Mouse (Mus musculus) kidney, embryonic 16.5 days (tissue): ENCODE measurements around the gene Hnrnpab. TPM values are rescaled to one million over a fixed set of nuclear protein-coding genes. Genes with fewer than 3 reads are reported as not detected.

Experiments used
- ATAC-seq: fragments of 200-750 bp; cut with Nextera tagmentation; 2 replicates; pipeline ENCODE4 v1.8.0; 2017; ENCODE audit warnings: moderate TSS enrichment; ENCODE audit not compliant: low FRiP score, low TSS enrichment
- H3K27ac ChIP-seq: fragments of 300-500 bp; sonication (generic); 2 replicates; pipeline ENCODE4 v1.5.1; 2014; ENCODE audit warnings: low read length
- H3K27me3 ChIP-seq: fragments of 300-500 bp; sonication (generic); 2 replicates; pipeline ENCODE4 v1.6.1; 2014; ENCODE audit warnings: low read length, control low read depth, mixed read lengths; ENCODE audit not compliant: insufficient read depth
- H3K36me3 ChIP-seq: fragments of 300-500 bp; sonication (generic); 2 replicates; pipeline ENCODE4 v1.6.1; 2014; ENCODE audit warnings: low read length, control low read depth, mixed read lengths; ENCODE audit not compliant: insufficient read depth
- H3K4me1 ChIP-seq: fragments of 300-500 bp; sonication (generic); 2 replicates; pipeline ENCODE4 v1.6.1; 2014; ENCODE audit warnings: low read length, control low read depth, mixed read lengths; ENCODE audit not compliant: insufficient read depth
- H3K4me2 ChIP-seq: fragments of 300-500 bp; sonication (generic); replicated peaks from 2 replicates; pipeline ENCODE4 v1.6.1; 2014; ENCODE audit warnings: low read depth, low read length
- H3K4me3 ChIP-seq: fragments of 300-500 bp; sonication (generic); 2 replicates; pipeline ENCODE4 v1.5.1; 2014; ENCODE audit warnings: mild to moderate bottlenecking, low read length
- H3K9ac ChIP-seq: fragments of 300-500 bp; sonication (generic); replicated peaks from 2 replicates; pipeline ENCODE4 v1.6.1; 2014; ENCODE audit warnings: low read length
- H3K9me3 ChIP-seq: fragments of 300-500 bp; sonication (generic); 2 replicates; pipeline ENCODE4 v1.6.1; 2016; ENCODE audit warnings: low read length, control low read depth
- WGBS: fragments of 180-500 bp; shearing (Covaris S2); extraction: QIAGEN DNeasy Blood & Tissue Kit; methylation state at CpG from one replicate; pipeline ENCODE4 v1.1.7; 2014; 5-methylcytosine and 5-hydroxymethylcytosine counted together
- polyA plus RNA-seq: library from polyadenylated mRNA; unstranded; fragments of >200 nt; fragmentation: Nextera tagmentation; extraction: Ambion mirVana; gene quantifications from 2 replicates; pipeline ENCODE4 v1.2.1, GENCODE M21; 2015

Hnrnpab gene
- 343 and 374 TPM in 2 replicates for polyA plus RNA-seq

DNA sequence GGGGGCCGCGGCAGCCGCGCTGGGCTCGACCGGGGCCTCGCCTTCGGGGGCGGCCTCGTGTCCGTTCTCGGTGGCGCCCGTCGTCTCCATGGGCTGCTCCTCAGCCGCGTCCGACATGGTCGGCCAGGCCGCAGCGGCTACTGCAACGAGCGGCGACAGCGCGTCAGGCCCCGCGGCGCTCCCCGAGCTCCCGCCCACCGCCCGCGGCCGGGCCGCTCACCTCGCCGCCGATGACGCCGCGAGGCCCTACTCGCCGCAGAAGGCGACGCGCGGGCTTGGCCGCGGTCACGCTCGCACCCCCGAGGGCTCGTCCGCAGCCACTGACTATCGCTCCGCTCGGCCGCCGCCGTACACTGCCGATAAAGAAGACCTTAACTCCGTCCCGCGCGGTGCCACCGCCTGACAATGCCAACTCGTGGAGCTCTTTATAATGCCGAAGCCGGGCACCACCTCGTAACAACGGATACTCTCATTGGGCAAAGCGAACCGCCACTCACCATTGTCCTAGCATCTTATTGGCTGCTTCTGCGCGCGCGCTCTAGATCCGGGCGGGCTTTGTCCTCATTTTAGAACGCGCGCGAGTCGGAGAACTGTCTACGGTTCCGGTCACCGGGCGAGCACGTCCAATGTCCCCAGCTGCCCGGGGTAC lies at the start of gene Hnrnpab:
Gene Hnrnpab (minus strand): TSS at position 401 of the 649 bp plus-strand sequence.
- Histone ChIP-seq H3K36me3 (peaks cover 36% of the 10 kb centered on the region), H3K4me1 (peaks cover 39% of the 10 kb centered on the region), H3K9ac (peak within 1 kb of the TSS; percentile 100), H3K9me3 (no peaks in the 10 kb centered on the region), H3K4me2 (peak within 1 kb of the TSS; percentile 93), H3K27ac (peak within 1 kb of the TSS; percentile 96), H3K4me3 (peak within 1 kb of the TSS; percentile 96), H3K27me3 (no peaks in the 10 kb centered on the region)
- ATAC-seq = peak; percentile 94
- under 1% methylated on average over 91 of the region's 91 CpGs for WGBS

DNA sequence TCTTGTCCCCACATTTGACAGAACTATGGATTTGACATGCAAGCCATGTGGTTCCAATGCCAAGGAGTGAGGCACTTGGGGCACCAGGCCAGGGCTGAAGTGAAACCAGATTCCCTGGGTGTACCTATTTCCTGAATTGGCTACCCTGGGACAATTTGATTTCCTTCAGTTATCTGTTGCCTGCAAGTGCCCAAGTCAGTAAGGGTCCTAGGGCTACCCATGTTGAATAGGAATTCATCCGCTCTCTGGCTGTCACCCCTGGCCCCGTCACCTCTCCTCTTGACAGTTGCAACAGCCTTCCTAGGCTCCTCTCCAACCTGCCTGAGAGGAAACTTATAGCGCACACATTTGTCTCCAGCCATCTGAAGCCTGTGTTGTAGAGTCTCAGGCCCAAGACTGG lies 48.2 kb upstream of the Hnrnpab start:
- Histone ChIP-seq H3K4me3 (no peak overlapping the region), H3K9ac (no peak overlapping the region), H3K36me3 (no peaks in the 10 kb centered on the region), H3K9me3 (no peaks in the 10 kb centered on the region), H3K27ac (no peak overlapping the region), H3K27me3 (no peaks in the 10 kb centered on the region), H3K4me1 (peaks cover 20% of the 10 kb centered on the region), H3K4me2 (no peak overlapping the region)
- no peak for ATAC-seq
- 91% methylated on average over 3 of the region's 3 CpGs for WGBS

DNA sequence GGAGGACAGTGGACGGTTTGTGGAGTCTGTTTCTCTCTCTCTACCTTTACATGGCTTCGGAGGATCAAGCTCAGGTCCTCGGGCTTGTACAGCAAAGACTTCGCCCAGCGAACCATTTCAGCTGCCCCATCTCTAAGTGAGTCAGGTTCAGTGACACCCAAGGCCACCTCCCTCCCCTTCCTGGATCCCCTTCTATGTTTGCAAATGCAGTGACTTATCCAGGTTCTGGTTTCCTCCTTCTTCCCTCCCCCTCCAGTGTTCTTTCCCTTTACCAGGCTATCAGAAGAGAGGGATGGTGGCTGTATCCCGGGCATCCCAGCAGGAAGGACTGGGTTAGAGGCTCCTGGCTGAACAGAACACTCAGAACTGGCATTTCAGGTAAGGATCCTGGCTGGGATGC lies 47.1 kb upstream of the Hnrnpab start:
- no peaks in the 10 kb centered on the region for H3K9me3 ChIP-seq
- no peak for ATAC-seq
- H3K9ac ChIP-seq = no peak overlapping the region
- peaks cover 28% of the 10 kb centered on the region for H3K4me1 ChIP-seq
- H3K27ac ChIP-seq = no peak overlapping the region
- no peaks in the 10 kb centered on the region for H3K27me3 ChIP-seq
- no peak overlapping the region for H3K4me3 ChIP-seq
- 70% methylated on average over 6 of the region's 6 CpGs for WGBS
- no peak overlapping the region for H3K4me2 ChIP-seq
- no peaks in the 10 kb centered on the region for H3K36me3 ChIP-seq

DNA sequence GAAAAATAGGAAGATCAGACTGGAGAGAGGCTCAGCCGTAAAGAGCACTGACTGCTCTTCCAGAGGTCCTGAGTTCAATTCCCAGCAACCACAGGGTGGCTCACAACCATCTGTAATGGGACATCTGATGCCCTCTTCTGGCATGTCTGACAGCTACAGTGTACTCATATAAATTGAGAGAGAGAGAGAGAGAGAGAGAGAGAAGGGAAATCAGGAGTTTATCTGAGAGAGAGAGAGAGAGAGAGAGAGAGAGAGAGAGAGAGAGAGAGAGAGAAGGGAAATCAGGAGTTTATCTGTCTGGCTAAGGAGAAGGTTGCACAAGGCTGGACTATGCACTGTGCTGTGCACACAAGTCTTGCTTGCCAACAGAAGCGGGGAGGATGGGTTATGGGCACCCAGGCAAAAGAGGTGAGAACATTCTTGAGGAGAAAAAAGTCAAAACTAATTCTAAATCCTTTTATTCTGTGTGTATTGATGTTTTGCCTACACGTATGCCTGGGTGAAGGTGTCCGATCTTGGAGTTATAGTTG lies 46.3 kb upstream of the Hnrnpab start:
- peaks cover 29% of the 10 kb centered on the region for H3K4me1 ChIP-seq
- H3K27ac ChIP-seq = no peak overlapping the region
- H3K27me3 ChIP-seq = no peaks in the 10 kb centered on the region
- WGBS = 91% methylated on average over 4 of the region's 4 CpGs
- no peak overlapping the region for H3K4me3 ChIP-seq
- no peak for ATAC-seq
- no peak overlapping the region for H3K9ac ChIP-seq
- H3K9me3 ChIP-seq = no peaks in the 10 kb centered on the region
- H3K4me2 ChIP-seq = no peak overlapping the region
- H3K36me3 ChIP-seq = no peaks in the 10 kb centered on the region

DNA sequence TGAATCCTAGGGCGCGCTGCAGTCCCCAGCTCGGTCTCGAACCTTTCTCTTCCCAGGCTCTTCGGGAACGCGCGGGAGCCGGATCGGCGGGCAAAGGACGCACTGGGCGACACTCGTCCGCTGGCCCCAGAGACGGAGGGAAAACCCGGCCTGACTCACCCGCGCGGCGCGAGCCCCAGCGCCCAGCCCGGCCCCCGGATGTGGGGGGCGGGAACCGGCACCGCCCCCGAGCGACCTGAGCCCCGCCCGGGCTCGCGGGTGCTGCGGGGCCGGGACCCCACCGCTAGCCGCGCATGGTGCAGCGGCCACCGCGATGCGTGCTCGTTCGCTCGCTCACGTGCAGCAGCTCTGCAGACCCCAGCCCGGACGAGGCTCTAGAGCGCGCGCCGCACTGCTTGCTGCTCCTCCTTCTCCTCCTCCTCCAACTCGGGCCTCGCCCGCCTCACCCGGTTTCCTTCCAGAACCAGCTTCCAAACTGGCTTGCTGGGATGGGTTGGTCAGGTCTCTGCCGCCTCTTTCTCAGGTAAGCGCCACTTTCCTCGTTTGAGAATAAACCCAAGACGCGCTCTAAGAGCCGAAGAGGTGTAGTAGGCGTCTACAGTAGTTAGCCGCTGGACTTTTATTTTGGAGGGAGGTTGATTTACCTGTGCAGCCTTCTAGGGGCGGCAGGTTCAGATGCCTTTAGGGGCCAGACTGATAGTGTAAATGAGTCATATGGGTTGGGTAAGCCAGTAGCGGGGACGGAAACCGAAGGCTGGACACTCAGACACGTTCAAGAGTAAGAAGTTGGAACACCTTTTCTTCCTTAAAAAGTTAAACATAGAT lies 44.3 kb upstream of the Hnrnpab start, which contains the start of the genes N4bp3 and D930048N14Rik:
Gene N4bp3 (minus strand): TSS at position 152 of the 825 bp plus-strand sequence.
Gene D930048N14Rik (plus strand): TSS at position 264 of the 825 bp plus-strand sequence.
- Histone ChIP-seq H3K27ac (peak within 1 kb of the TSS; percentile 80), H3K27me3 (no peaks in the 10 kb centered on the region), H3K4me3 (peak within 1 kb of the TSS; percentile 76), H3K9me3 (no peaks in the 10 kb centered on the region), H3K36me3 (no peaks in the 10 kb centered on the region), H3K4me2 (peak within 1 kb of the TSS; percentile 94), H3K9ac (peak within 1 kb of the TSS; percentile 82), H3K4me1 (peaks cover 31% of the 10 kb centered on the region)
- WGBS = under 1% methylated on average over 65 of the region's 70 CpGs
- peak; percentile 79 for ATAC-seq

DNA sequence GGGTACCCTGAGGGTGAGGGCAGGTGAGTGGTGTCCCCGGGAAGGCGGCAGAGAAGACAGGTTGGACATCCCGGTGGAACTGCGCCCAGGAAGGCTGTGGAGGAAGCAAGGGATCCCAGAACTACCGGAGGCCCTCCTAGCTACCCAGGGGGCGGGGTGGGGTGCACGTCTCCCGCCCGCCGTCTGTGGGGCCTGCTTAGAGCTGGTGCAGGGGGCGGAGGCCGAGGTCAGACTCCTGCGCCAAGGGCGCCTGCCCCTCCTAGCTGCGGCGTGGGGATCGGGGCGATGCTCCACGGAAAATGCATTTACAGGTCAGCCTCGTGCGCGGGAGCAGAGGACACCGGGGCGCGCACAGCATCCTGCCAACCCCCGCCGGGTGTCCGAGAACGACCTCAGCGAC lies 43.6 kb upstream of the Hnrnpab start:
- Histone ChIP-seq H3K4me3 (peak overlapping the region; percentile 76), H3K4me1 (peaks cover 35% of the 10 kb centered on the region), H3K9me3 (no peaks in the 10 kb centered on the region), H3K4me2 (peak overlapping the region; percentile 94), H3K27me3 (no peaks in the 10 kb centered on the region), H3K36me3 (peaks cover 2% of the 10 kb centered on the region; the same call in 1 of the 2 replicates), H3K9ac (peak overlapping the region; percentile 82), H3K27ac (peak overlapping the region; percentile 80)
- ATAC-seq = peak; percentile 17
- under 1% methylated on average over 30 of the region's 30 CpGs for WGBS

DNA sequence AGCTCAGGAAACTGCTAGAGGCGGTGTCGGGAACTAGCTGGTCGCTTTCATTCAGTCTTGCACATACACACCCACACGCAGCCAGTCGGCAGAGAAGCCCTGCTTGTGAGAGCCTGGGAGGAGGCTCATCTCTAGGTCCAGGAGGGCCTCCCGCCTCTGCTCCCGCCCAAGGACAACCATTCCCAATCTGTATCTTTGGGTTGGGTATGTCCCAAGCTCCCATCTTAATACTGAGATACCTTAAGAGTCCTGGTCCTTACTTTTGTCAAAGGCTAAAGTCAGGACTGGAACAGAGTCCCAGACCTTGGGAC lies 43.2 kb upstream of the Hnrnpab start:
- 2% methylated on average over 7 of the region's 7 CpGs for WGBS
- no peak; the same call in 1 of the 2 replicates for ATAC-seq

DNA sequence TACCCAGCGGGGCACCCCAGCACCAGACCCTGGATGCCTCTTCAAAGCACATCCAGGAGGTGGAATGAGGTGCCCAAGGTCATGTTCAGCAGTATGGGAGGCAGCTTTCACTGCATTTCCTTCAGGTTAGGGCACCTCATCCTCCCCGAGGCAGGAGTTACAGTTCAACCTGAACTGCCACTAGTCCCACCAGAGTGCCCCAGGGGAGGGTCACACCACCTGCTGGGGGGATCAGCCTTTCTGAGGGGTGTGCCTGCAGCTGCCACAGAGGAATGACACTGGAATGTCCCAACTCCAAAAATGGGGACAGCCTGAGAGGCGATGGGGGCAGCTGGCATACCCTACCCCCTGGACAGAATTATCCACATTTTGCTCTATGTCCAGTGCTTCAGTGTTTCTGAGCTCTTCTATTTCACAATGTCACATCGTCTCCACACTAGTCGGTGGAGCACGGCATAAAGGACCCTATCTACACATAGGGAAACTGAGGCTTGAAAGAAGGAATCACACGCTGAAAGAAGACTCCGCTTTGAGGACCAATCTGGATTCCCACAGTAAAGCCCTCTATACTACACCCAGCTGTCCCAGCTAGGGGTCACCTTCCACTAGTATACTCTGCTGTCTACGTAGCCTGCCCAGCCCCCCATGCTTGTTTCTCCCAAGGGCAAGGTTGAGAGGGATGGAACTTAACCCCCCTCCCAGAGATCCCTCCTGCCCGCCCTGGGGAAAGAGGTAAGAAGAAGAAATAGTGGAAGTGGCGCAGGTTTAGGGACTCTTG lies 42.7 kb upstream of the Hnrnpab start:
- Histone ChIP-seq H3K9me3 (no peaks in the 10 kb centered on the region), H3K36me3 (peaks cover 10% of the 10 kb centered on the region), H3K27ac (peak overlapping the region; percentile 80; the same call in 1 of the 2 replicates), H3K27me3 (no peaks in the 10 kb centered on the region), H3K9ac (peak overlapping the region; percentile 82), H3K4me2 (peak overlapping the region; percentile 94), H3K4me1 (peaks cover 35% of the 10 kb centered on the region), H3K4me3 (peak overlapping the region; percentile 76)
- 35% methylated on average over 11 of the region's 11 CpGs for WGBS
- no peak for ATAC-seq

More for the DNA sequence above, 43.2 kb upstream of the Hnrnpab start:
- Histone ChIP-seq H3K4me3 (peak overlapping the region; percentile 76), H3K4me1 (peaks cover 35% of the 10 kb centered on the region), H3K36me3 (peaks cover 6% of the 10 kb centered on the region; the same call in 1 of the 2 replicates), H3K4me2 (peak overlapping the region; percentile 94), H3K9me3 (no peaks in the 10 kb centered on the region), H3K27ac (peak overlapping the region; percentile 80; the same call in 1 of the 2 replicates), H3K9ac (peak overlapping the region; percentile 82), H3K27me3 (no peaks in the 10 kb centered on the region)

DNA sequence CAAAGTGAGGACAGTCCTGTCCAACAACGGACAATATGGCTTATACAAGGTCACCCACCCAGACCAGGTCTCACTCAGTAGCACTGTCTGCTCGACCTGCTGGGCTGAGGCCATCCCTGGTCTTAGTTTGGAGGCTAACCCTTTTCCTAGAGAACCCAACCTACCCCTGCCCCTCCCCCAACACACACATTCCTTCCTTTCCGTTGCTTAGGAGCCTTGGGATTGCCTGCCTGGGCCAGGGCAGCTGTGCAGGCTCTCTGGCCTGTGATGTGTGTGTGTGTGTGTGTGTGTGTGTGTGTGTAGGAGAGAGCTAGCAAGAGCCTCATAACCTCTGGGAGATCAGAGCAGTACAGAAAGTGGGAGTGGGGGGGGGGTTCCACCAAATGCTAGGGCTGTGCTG lies 41.9 kb upstream of the Hnrnpab start:
- no peaks in the 10 kb centered on the region for H3K27me3 ChIP-seq
- WGBS = 24% methylated on average over 3 of the region's 3 CpGs
- ATAC-seq = peak; percentile 12; the same call in 1 of the 2 replicates
- no peaks in the 10 kb centered on the region for H3K9me3 ChIP-seq
- peaks cover 39% of the 10 kb centered on the region for H3K4me1 ChIP-seq
- H3K4me3 ChIP-seq = peak overlapping the region; percentile 76
- H3K9ac ChIP-seq = peak overlapping the region; percentile 51; the same call in 1 of the 2 replicates
- peaks cover 17% of the 10 kb centered on the region for H3K36me3 ChIP-seq
- peak overlapping the region; percentile 70 for H3K27ac ChIP-seq
- peak overlapping the region; percentile 94 for H3K4me2 ChIP-seq
